In genomic region chr4:62583265-62584092, GRCm38 (mm10) we compare ENCODE assay signal across 8 mouse cellular contexts. TPM values are rescaled to one million over a fixed set of nuclear protein-coding genes. Genes with fewer than 3 reads are reported as not detected.
DNase-seq lines count a peak whose midpoint lies in the region; ATAC-seq and TF ChIP-seq lines count a peak whose summit lies in the region.

No protein-coding gene starts in this region.

- peaks cover 14% of the 10 kb centered on the region for H3K4me1 ChIP-seq in cerebellum, adult 2 months (ENCODE audit: control insufficient read depth, insufficient read depth, low read length)
- H3K4me1 ChIP-seq in intestine, embryonic 14.5 days (replicated peaks; ENCODE audit: control insufficient read depth, insufficient read depth, low read length) = peaks cover 6% of the 10 kb centered on the region; the same call in 1 of the 2 replicates
- peaks cover 30% of the 10 kb centered on the region for H3K4me1 ChIP-seq in midbrain, embryonic 15.5 days
- H3K4me1 ChIP-seq in stomach, embryonic 16.5 days (ENCODE audit: control insufficient read depth, insufficient read depth, low read length) = peaks cover 12% of the 10 kb centered on the region

- 2% methylated on average over 42 of the region's 42 CpGs for WGBS in cerebellum, adult 2 months
- 3% methylated on average over 40 of the region's 42 CpGs for WGBS in intestine, embryonic 14.5 days
- WGBS in midbrain, embryonic 15.5 days = 2% methylated on average over 42 of the region's 42 CpGs
- 4% methylated on average over 42 of the region's 42 CpGs for WGBS in stomach, embryonic 16.5 days

- TF ChIP-seq POLR2A in cerebellum, adult 2 months (IDR thresholded peaks at IDR 0.05; ENCODE audit: borderline replicate concordance, insufficient read depth, low read length) = peak; percentile 20; the same call in 1 of the 2 replicates

- H3K27me3 ChIP-seq in cerebellum, adult 2 months (ENCODE audit: control insufficient read depth, insufficient read depth, low read length) = no peaks in the 10 kb centered on the region
- peaks cover 24% of the 10 kb centered on the region for H3K27me3 ChIP-seq in intestine, embryonic 14.5 days (replicated peaks; ENCODE audit: control insufficient read depth, insufficient read depth, low read length)
- H3K27me3 ChIP-seq in midbrain, embryonic 15.5 days (replicated peaks) = 0 out of 2 replicates have a peak, but pooled peaks cover 4% of the 10 kb centered on the region
- H3K27me3 ChIP-seq in stomach, embryonic 16.5 days (ENCODE audit: control insufficient read depth, insufficient read depth, low read length) = no peaks in the 10 kb centered on the region

- no peaks in the 10 kb centered on the region for H3K36me3 ChIP-seq in intestine, embryonic 14.5 days (ENCODE audit: control insufficient read depth, insufficient read depth, low read length)
- no peaks in the 10 kb centered on the region for H3K36me3 ChIP-seq in midbrain, embryonic 15.5 days (replicated peaks)
- H3K36me3 ChIP-seq in stomach, embryonic 16.5 days (ENCODE audit: control insufficient read depth, insufficient read depth, low read length) = no peaks in the 10 kb centered on the region

- TF ChIP-seq CTCF in cerebellum, adult 2 months (IDR thresholded peaks at IDR 0.05; ENCODE audit: borderline replicate concordance, insufficient read depth, low read depth, low read length) = no peak

- H3K9me3 ChIP-seq in intestine, embryonic 14.5 days (ENCODE audit: control insufficient read depth, low read length) = no peaks in the 10 kb centered on the region
- H3K9me3 ChIP-seq in midbrain, embryonic 15.5 days = no peaks in the 10 kb centered on the region
- no peaks in the 10 kb centered on the region for H3K9me3 ChIP-seq in stomach, embryonic 16.5 days (replicated peaks; ENCODE audit: control insufficient read depth, low read length)

- peak overlapping the region; percentile 58 for H3K27ac ChIP-seq in cerebellum, adult 2 months (ENCODE audit: insufficient read depth, low read length)
- H3K27ac ChIP-seq in intestine, embryonic 14.5 days (ENCODE audit: low read depth) = no peak overlapping the region
- H3K27ac ChIP-seq in midbrain, embryonic 15.5 days = peak overlapping the region; percentile 77
- H3K27ac ChIP-seq in stomach, embryonic 16.5 days (ENCODE audit: low read length) = peak overlapping the region; percentile 31; the same call in 1 of the 2 replicates

- H3K9ac ChIP-seq in intestine, embryonic 14.5 days (ENCODE audit: low read length) = peak overlapping the region; percentile 42
- peak overlapping the region; percentile 63 for H3K9ac ChIP-seq in midbrain, embryonic 15.5 days
- H3K9ac ChIP-seq in stomach, embryonic 16.5 days (ENCODE audit: low read length) = peak overlapping the region; percentile 66

- peak overlapping the region; percentile 50 for H3K4me3 ChIP-seq in cerebellum, adult 2 months (replicated peaks; ENCODE audit: insufficient read depth, low read depth, low read length)
- H3K4me3 ChIP-seq in intestine, embryonic 14.5 days (ENCODE audit: low read depth, low read length) = peak overlapping the region; percentile 40
- H3K4me3 ChIP-seq in midbrain, embryonic 15.5 days = peak overlapping the region; percentile 52
- peak overlapping the region; percentile 51 for H3K4me3 ChIP-seq in stomach, embryonic 16.5 days (replicated peaks; ENCODE audit: low read length)

- peak overlapping the region; percentile 69 for H3K4me2 ChIP-seq in intestine, embryonic 14.5 days (ENCODE audit: low read length)
- H3K4me2 ChIP-seq in midbrain, embryonic 15.5 days = peak overlapping the region; percentile 98
- H3K4me2 ChIP-seq in stomach, embryonic 16.5 days (ENCODE audit: low read depth, low read length) = peak overlapping the region; percentile 54

- DNase-seq in layer of hippocampus, adult 9-11 months = peak; percentile 22
- DNase-seq in layer of hippocampus, adult 9-10 months (ENCODE audit: low spot score) = no peak
- peak in 1 of 2 experiments; percentile 82 for DNase-seq in cerebellum, adult 2 months
- DNase-seq in gastrocnemius, adult 18-20 months (ENCODE audit: low spot score) = peak; percentile 36
- DNase-seq in intestine, embryonic 14.5 days (ENCODE audit: low spot score) = peak; percentile 74
- peak; percentile 39 for DNase-seq in liver

- peak; percentile 90 for ATAC-seq in intestine, embryonic 14.5 days (replicated peaks; ENCODE audit: low FRiP score, low TSS enrichment, low read depth)
- ATAC-seq in midbrain, embryonic 15.5 days (replicated peaks) = peak; percentile 89
- ATAC-seq in stomach, embryonic 16.5 days (ENCODE audit: insufficient read depth, low FRiP score) = peak; percentile 91

RNA-seq across cellular contexts. Expression of gene Rgs3, which starts 23.8 kb away (rescaled TPM):
- polyA plus RNA-seq in cerebellum, adult 2 months (2012; rRNA removed) = 92.7 and 97.5 TPM in 2 replicates
- 1 to 10 TPM; 7.4 to 9.3 TPM for total RNA-seq in gastrocnemius, adult 18-20 months (2021)
- 35.0 and 35.7 TPM in 2 replicates for polyA plus RNA-seq in intestine, embryonic 14.5 days (2014; fragmentation: Nextera tagmentation; extraction: Ambion mirVana)
- 76.6 and 80.1 TPM in 2 replicates for polyA plus RNA-seq in midbrain, embryonic 15.5 days (2015; fragmentation: Nextera tagmentation; extraction: Ambion mirVana)
- polyA plus RNA-seq in stomach, embryonic 16.5 days (2015; fragmentation: Nextera tagmentation; extraction: Ambion mirVana) = 51.4 and 55.2 TPM in 2 replicates

RNA-seq across cellular contexts. Expression of gene 4933430I17Rik, which starts 58.3 kb away (rescaled TPM):
- 0.52 and 0.72 TPM in 2 replicates for polyA plus RNA-seq in cerebellum, adult 2 months (2012; rRNA removed)
- under 1 TPM in 1 of 2 experiments, not detected in 1; 0.11 TPM for total RNA-seq in gastrocnemius, adult 18-20 months (2021)
- 0.26 and 0.65 TPM in 2 replicates for polyA plus RNA-seq in intestine, embryonic 14.5 days (2014; fragmentation: Nextera tagmentation; extraction: Ambion mirVana)
- polyA plus RNA-seq in midbrain, embryonic 15.5 days (2015; fragmentation: Nextera tagmentation; extraction: Ambion mirVana) = 0.52 and 1.2 TPM in 2 replicates
- polyA plus RNA-seq in stomach, embryonic 16.5 days (2015; fragmentation: Nextera tagmentation; extraction: Ambion mirVana) = 0.31 TPM in 1 of 2 replicates, not detected in the other

RNA-seq across cellular contexts. Expression of gene Pole3, which starts 58.6 kb away (rescaled TPM):
- polyA plus RNA-seq in cerebellum, adult 2 months (2012; rRNA removed) = 31.0 and 34.5 TPM in 2 replicates
- 10 to 100 TPM; 14.4 to 14.8 TPM for total RNA-seq in gastrocnemius, adult 18-20 months (2021)
- polyA plus RNA-seq in intestine, embryonic 14.5 days (2014; fragmentation: Nextera tagmentation; extraction: Ambion mirVana) = 75.3 and 85.9 TPM in 2 replicates
- 58.9 and 62.2 TPM in 2 replicates for polyA plus RNA-seq in midbrain, embryonic 15.5 days (2015; fragmentation: Nextera tagmentation; extraction: Ambion mirVana)
- polyA plus RNA-seq in stomach, embryonic 16.5 days (2015; fragmentation: Nextera tagmentation; extraction: Ambion mirVana) = 76.0 and 77.8 TPM in 2 replicates
